Mouse (Mus musculus) embryonic fibroblast, embryonic 13.5 days (primary cell): ENCODE data around the gene Dennd2c.

Experiments
- CTCF ChIP-seq: IDR thresholded peaks from 2 replicates; pipeline ENCODE4 v1.5.1; 2011; ENCODE audit warnings: mild to moderate bottlenecking, control low read depth, low read length, moderate library complexity, borderline replicate concordance; ENCODE audit not compliant: insufficient read depth
- POLR2A ChIP-seq: IDR thresholded peaks from 2 replicates; pipeline ENCODE4 v1.6.1; 2011; ENCODE audit warnings: low read depth, mild to moderate bottlenecking, control low read depth, low read length, moderate library complexity

DNA sequence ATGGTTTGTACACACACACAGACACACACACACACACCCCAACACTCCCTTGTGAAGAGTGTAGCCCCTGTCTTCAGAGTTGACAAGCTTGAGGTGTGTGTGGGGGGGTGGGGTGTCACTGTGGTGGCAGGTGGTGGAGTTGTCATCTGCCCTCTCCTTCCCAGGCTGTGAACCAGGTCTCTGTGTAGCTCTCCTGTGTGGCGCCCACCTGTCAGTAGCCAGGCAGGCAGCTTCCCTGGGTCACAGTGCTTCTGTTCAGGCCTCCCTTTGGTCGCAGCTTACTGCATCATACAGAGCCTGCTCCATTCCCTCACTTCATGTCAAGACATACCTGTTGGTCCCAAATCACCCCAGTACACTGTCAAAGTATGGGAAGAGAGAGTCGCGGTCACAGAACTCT is 43.4 kb downstream of the Dennd2c start:
- TF ChIP-seq POLR2A (no peak), CTCF (no peak)
